Mouse (Mus musculus): ENCODE measurements at regions not wholly inside any gene's neighbourhood (a gene's known extent, or its start where the extent isn't known, plus 50 kb on each side); places are given as distances from the start of the nearest gene placed in this dataset.

- no peaks in the 10 kb centered on the region for H3K27me3 ChIP-seq (ENCODE audit: control insufficient read depth, insufficient read depth, low read length)
- H3K27ac ChIP-seq (ENCODE audit: insufficient read depth, low read depth, low read length) = no peak overlapping the region
- H3K4me1 ChIP-seq (ENCODE audit: control insufficient read depth, insufficient read depth, insufficient read length, low read length) = no peaks in the 10 kb centered on the region
- H3K36me3 ChIP-seq (ENCODE audit: control insufficient read depth, insufficient read depth, low read length) = no peaks in the 10 kb centered on the region
- 65% methylated on average over 2 of the region's 2 CpGs for WGBS
- TF ChIP-seq POLR2A (IDR thresholded peaks at IDR 0.05; ENCODE audit: low read depth, low read length) (no peak), CTCF (IDR thresholded peaks at IDR 0.05; ENCODE audit: extremely low read depth, insufficient read length, insufficient replicate concordance, low read depth, low read length) (no peak)
- no peak overlapping the region for H3K4me3 ChIP-seq (ENCODE audit: low read depth, low read length)
Measured at GRCm38 (mm10) chr1:90369287-90369686, 165.5 kb downstream of the Ackr3 start.

- 71% methylated on average over 5 of the region's 5 CpGs for WGBS
Measured at GRCm38 (mm10) chr1:90370766-90371165, 167.0 kb downstream of the Ackr3 start.

GRCm38 (mm10) chr1:90373001-90373400, 169.2 kb downstream of the Ackr3 start:
- Histone ChIP-seq H3K4me3 (ENCODE audit: low read depth, low read length) (no peak overlapping the region), H3K27me3 (ENCODE audit: control insufficient read depth, insufficient read depth, low read length) (no peaks in the 10 kb centered on the region), H3K4me1 (ENCODE audit: control insufficient read depth, insufficient read depth, insufficient read length, low read length) (no peaks in the 10 kb centered on the region; the same call in 1 of the 2 replicates), H3K27ac (ENCODE audit: insufficient read depth, low read depth, low read length) (no peak overlapping the region), H3K36me3 (ENCODE audit: control insufficient read depth, insufficient read depth, low read length) (no peaks in the 10 kb centered on the region)
- no peak for TF ChIP-seq POLR2A (IDR thresholded peaks at IDR 0.05; ENCODE audit: low read depth, low read length)
- no peak for TF ChIP-seq CTCF (IDR thresholded peaks at IDR 0.05; ENCODE audit: extremely low read depth, insufficient read length, insufficient replicate concordance, low read depth, low read length)
- WGBS = 90% methylated on average over 5 of the region's 5 CpGs

More at GRCm38 (mm10) chr1:90370766-90371165, 167.0 kb downstream of the Ackr3 start:
- Histone ChIP-seq H3K36me3 (ENCODE audit: control insufficient read depth, insufficient read depth, low read length) (no peaks in the 10 kb centered on the region), H3K27me3 (ENCODE audit: control insufficient read depth, insufficient read depth, low read length) (no peaks in the 10 kb centered on the region), H3K27ac (ENCODE audit: insufficient read depth, low read depth, low read length) (no peak overlapping the region), H3K4me3 (ENCODE audit: low read depth, low read length) (no peak overlapping the region), H3K4me1 (ENCODE audit: control insufficient read depth, insufficient read depth, insufficient read length, low read length) (no peaks in the 10 kb centered on the region; the same call in 1 of the 2 replicates)
- TF ChIP-seq POLR2A (IDR thresholded peaks at IDR 0.05; ENCODE audit: low read depth, low read length) (no peak), CTCF (IDR thresholded peaks at IDR 0.05; ENCODE audit: extremely low read depth, insufficient read length, insufficient replicate concordance, low read depth, low read length) (no peak)

- Histone ChIP-seq H3K27ac (ENCODE audit: insufficient read depth, low read depth, low read length) (no peak overlapping the region), H3K4me1 (ENCODE audit: control insufficient read depth, insufficient read depth, insufficient read length, low read length) (no peaks in the 10 kb centered on the region; the same call in 1 of the 2 replicates), H3K36me3 (ENCODE audit: control insufficient read depth, insufficient read depth, low read length) (no peaks in the 10 kb centered on the region), H3K27me3 (ENCODE audit: control insufficient read depth, insufficient read depth, low read length) (no peaks in the 10 kb centered on the region), H3K4me3 (ENCODE audit: low read depth, low read length) (no peak overlapping the region)
- TF ChIP-seq CTCF (IDR thresholded peaks at IDR 0.05; ENCODE audit: extremely low read depth, insufficient read length, insufficient replicate concordance, low read depth, low read length) = no peak
- TF ChIP-seq POLR2A (IDR thresholded peaks at IDR 0.05; ENCODE audit: low read depth, low read length) = no peak
- 65% methylated on average over 12 of the region's 12 CpGs for WGBS
Measured at GRCm38 (mm10) chr1:90374517-90374916, 170.7 kb downstream of the Ackr3 start.

- TF ChIP-seq CTCF (IDR thresholded peaks at IDR 0.05; ENCODE audit: extremely low read depth, insufficient read length, insufficient replicate concordance, low read depth, low read length) (no peak), POLR2A (IDR thresholded peaks at IDR 0.05; ENCODE audit: low read depth, low read length) (no peak)
- Histone ChIP-seq H3K36me3 (ENCODE audit: control insufficient read depth, insufficient read depth, low read length) (no peaks in the 10 kb centered on the region), H3K4me3 (ENCODE audit: low read depth, low read length) (no peak overlapping the region), H3K27ac (ENCODE audit: insufficient read depth, low read depth, low read length) (no peak overlapping the region), H3K4me1 (ENCODE audit: control insufficient read depth, insufficient read depth, insufficient read length, low read length) (no peaks in the 10 kb centered on the region; the same call in 1 of the 2 replicates), H3K27me3 (ENCODE audit: control insufficient read depth, insufficient read depth, low read length) (no peaks in the 10 kb centered on the region)
- 78% methylated on average over 9 of the region's 9 CpGs for WGBS
Measured at GRCm38 (mm10) chr1:90380034-90380705, 176.4 kb downstream of the Ackr3 start.

- Histone ChIP-seq H3K27ac (ENCODE audit: insufficient read depth, low read depth, low read length) (no peak overlapping the region), H3K4me1 (ENCODE audit: control insufficient read depth, insufficient read depth, insufficient read length, low read length) (no peaks in the 10 kb centered on the region), H3K4me3 (ENCODE audit: low read depth, low read length) (no peak overlapping the region), H3K36me3 (ENCODE audit: control insufficient read depth, insufficient read depth, low read length) (no peaks in the 10 kb centered on the region), H3K27me3 (ENCODE audit: control insufficient read depth, insufficient read depth, low read length) (no peaks in the 10 kb centered on the region)
- TF ChIP-seq CTCF (IDR thresholded peaks at IDR 0.05; ENCODE audit: extremely low read depth, insufficient read length, insufficient replicate concordance, low read depth, low read length) = no peak
- TF ChIP-seq POLR2A (IDR thresholded peaks at IDR 0.05; ENCODE audit: low read depth, low read length) = no peak
- 79% methylated on average over 11 of the region's 11 CpGs for WGBS
Measured at GRCm38 (mm10) chr1:90382941-90383470, 179.2 kb downstream of the Ackr3 start.

- 69% methylated on average over 4 of the region's 4 CpGs for WGBS
- H3K4me3 ChIP-seq (ENCODE audit: low read depth, low read length) = no peak overlapping the region
- no peak overlapping the region for H3K27ac ChIP-seq (ENCODE audit: insufficient read depth, low read depth, low read length)
- TF ChIP-seq POLR2A (IDR thresholded peaks at IDR 0.05; ENCODE audit: low read depth, low read length) = no peak
- no peak for TF ChIP-seq CTCF (IDR thresholded peaks at IDR 0.05; ENCODE audit: extremely low read depth, insufficient read length, insufficient replicate concordance, low read depth, low read length)
- H3K36me3 ChIP-seq (ENCODE audit: control insufficient read depth, insufficient read depth, low read length) = no peaks in the 10 kb centered on the region
- H3K27me3 ChIP-seq (ENCODE audit: control insufficient read depth, insufficient read depth, low read length) = no peaks in the 10 kb centered on the region
- H3K4me1 ChIP-seq (ENCODE audit: control insufficient read depth, insufficient read depth, insufficient read length, low read length) = no peaks in the 10 kb centered on the region
Measured at GRCm38 (mm10) chr1:90385024-90385423, 181.2 kb downstream of the Ackr3 start.

All from small intestine, adult 2 months (tissue).